ENCODE assay signal across 9 mouse cellular contexts in genomic region chr12:55778301-55778700, GRCm38 (mm10). TPM values are rescaled to one million over a fixed set of nuclear protein-coding genes. Genes with fewer than 3 reads are reported as not detected.
A peak's percentile ranks its signal among the peaks of the same experiment; 100 is the strongest.
DNase-seq lines count a peak whose midpoint lies in the region; ATAC-seq and TF ChIP-seq lines count a peak whose summit lies in the region.
"Had no signal": no experiment of that assay in that cellular context is flagged by ENCODE, and none has a peak within 500 bp of the region (broad histone marks: within the 10 kb centered on the region; RNA-seq: fewer than 3 reads in every experiment).

No protein-coding gene starts in this region.

- no peaks in the 10 kb centered on the region for H3K9me3 ChIP-seq in neural tube, embryonic 11.5 days (ENCODE audit: control insufficient read depth, low read length)
- H3K9me3 ChIP-seq in neural tube, embryonic 15.5 days (replicated peaks) = no peaks in the 10 kb centered on the region
- H3K9me3 ChIP-seq: midbrain, embryonic 12.5 days had no signal

- no peak for ATAC-seq in neural tube, embryonic 11.5 days (ENCODE audit: insufficient read depth, low FRiP score, low TSS enrichment)
- ATAC-seq in neural tube, embryonic 15.5 days (ENCODE audit: low FRiP score) = no peak
- ATAC-seq in megakaryocyte progenitor cell, adult 5-6 weeks (replicated peaks; ENCODE audit: poor library complexity) = peak; percentile 89

- H3K4me2 ChIP-seq in neural tube, embryonic 11.5 days (ENCODE audit: low read depth) = no peak overlapping the region
- no peak overlapping the region for H3K4me2 ChIP-seq in neural tube, embryonic 15.5 days
- H3K4me2 ChIP-seq: midbrain, embryonic 12.5 days had no signal

- TF ChIP-seq CTCF in cerebellum, adult 2 months (IDR thresholded peaks at IDR 0.05; ENCODE audit: borderline replicate concordance, insufficient read depth, low read depth, low read length) = peak; percentile 30; the same call in 1 of the 2 replicates
- peak; percentile 40; the same call in 1 of the 2 replicates for TF ChIP-seq CTCF in brain, embryonic 14.5 days (IDR thresholded peaks at IDR 0.05; ENCODE audit: borderline replicate concordance, extremely low read depth, insufficient read depth, insufficient read length)

- no peaks in the 10 kb centered on the region for H3K4me1 ChIP-seq in cerebellum, adult 2 months (ENCODE audit: control insufficient read depth, insufficient read depth, low read length)
- no peaks in the 10 kb centered on the region for H3K4me1 ChIP-seq in neural tube, embryonic 11.5 days (ENCODE audit: control insufficient read depth, insufficient read depth, low read length)
- H3K4me1 ChIP-seq in neural tube, embryonic 15.5 days = no peaks in the 10 kb centered on the region
- H3K4me1 ChIP-seq: midbrain, embryonic 12.5 days had no signal

- no peaks in the 10 kb centered on the region for H3K27me3 ChIP-seq in cerebellum, adult 2 months (ENCODE audit: control insufficient read depth, insufficient read depth, low read length)
- H3K27me3 ChIP-seq in neural tube, embryonic 11.5 days (ENCODE audit: control insufficient read depth, insufficient read depth, low read length) = no peaks in the 10 kb centered on the region
- H3K27me3 ChIP-seq in neural tube, embryonic 15.5 days (replicated peaks) = no peaks in the 10 kb centered on the region
- H3K27me3 ChIP-seq: midbrain, embryonic 12.5 days had no signal

- H3K27ac ChIP-seq in cerebellum, adult 2 months (ENCODE audit: insufficient read depth, low read length) = no peak overlapping the region
- H3K27ac ChIP-seq in neural tube, embryonic 11.5 days (ENCODE audit: low read depth, low read length) = no peak overlapping the region
- H3K27ac ChIP-seq in neural tube, embryonic 15.5 days (replicated peaks) = no peak overlapping the region
- H3K27ac ChIP-seq: midbrain, embryonic 12.5 days had no signal

- no peak for DNase-seq in cerebellum, adult 2 months
- no peak for DNase-seq in cerebellum, postnatal 4 days (ENCODE audit: low spot score in 2 of 2)
- DNase-seq in neural tube, embryonic 11.5 days (ENCODE audit: low spot score) = peak; percentile 13
- DNase-seq in brain, embryonic 14.5 days (ENCODE audit: low read depth) = peak; percentile 37
- DNase-seq in heart, postnatal 4 days = peak; percentile 43
- no peak for DNase-seq in yolk sac, embryonic 10.5 days (ENCODE audit: low spot score)

- no peak for TF ChIP-seq POLR2A in cerebellum, adult 2 months (IDR thresholded peaks at IDR 0.05; ENCODE audit: borderline replicate concordance, insufficient read depth, low read length)
- no peak for TF ChIP-seq POLR2A in brain, embryonic 14.5 days (IDR thresholded peaks at IDR 0.05; ENCODE audit: borderline replicate concordance, extremely low read depth, insufficient read depth, insufficient read length, poor library complexity, severe bottlenecking)

- 93% methylated on average over 2 of the region's 2 CpGs for WGBS in cerebellum, adult 2 months
- 83% methylated on average over 2 of the region's 2 CpGs for WGBS in neural tube, embryonic 11.5 days
- 95% methylated on average over 2 of the region's 2 CpGs for WGBS in neural tube, embryonic 15.5 days

- H3K4me3 ChIP-seq in cerebellum, adult 2 months (replicated peaks; ENCODE audit: insufficient read depth, low read depth, low read length) = no peak overlapping the region
- H3K4me3 ChIP-seq in neural tube, embryonic 11.5 days (ENCODE audit: low read depth, low read length) = no peak overlapping the region
- no peak overlapping the region for H3K4me3 ChIP-seq in neural tube, embryonic 15.5 days (replicated peaks)
- H3K4me3 ChIP-seq: midbrain, embryonic 12.5 days had no signal

- H3K36me3 ChIP-seq in neural tube, embryonic 11.5 days (ENCODE audit: control insufficient read depth, insufficient read depth, low read length) = no peaks in the 10 kb centered on the region
- H3K36me3 ChIP-seq in neural tube, embryonic 15.5 days = peaks cover 30% of the 10 kb centered on the region

- no peak overlapping the region for H3K9ac ChIP-seq in neural tube, embryonic 11.5 days (ENCODE audit: low read length)
- H3K9ac ChIP-seq in neural tube, embryonic 15.5 days (replicated peaks) = no peak overlapping the region
- H3K9ac ChIP-seq: midbrain, embryonic 12.5 days had no signal

RNA-seq across cellular contexts. Expression of gene Ralgapa1, which starts 42.7 kb away (rescaled TPM):
- 56.6 and 58.0 TPM in 2 replicates for polyA plus RNA-seq in cerebellum, adult 2 months (2012; rRNA removed)
- polyA plus RNA-seq in neural tube, embryonic 11.5 days (2014; fragmentation: Nextera tagmentation; extraction: Ambion mirVana) = 19.2 and 22.1 TPM in 2 replicates
- 23.5 and 25.4 TPM in 2 replicates for polyA plus RNA-seq in neural tube, embryonic 15.5 days (2015; fragmentation: Nextera tagmentation; extraction: Ambion mirVana)
- polyA plus RNA-seq in brain, embryonic 14.5 days (2012; rRNA removed) = 72.0 and 84.2 TPM in 2 replicates
- total RNA-seq in heart, postnatal 4 days (2021) = 10 to 100 TPM; 46.7 to 54.8 TPM
- total RNA-seq in megakaryocyte progenitor cell, adult 5-6 weeks (2015) = 47.6 and 64.8 TPM in 2 replicates
- total RNA-seq in megakaryocyte progenitor cell, adult 5-6 weeks (2017) = 29.3 and 36.7 TPM in 2 replicates

RNA-seq across cellular contexts. Expression of gene Brms1l, which starts 57.8 kb away (rescaled TPM):
- 113 and 123 TPM in 2 replicates for polyA plus RNA-seq in cerebellum, adult 2 months (2012; rRNA removed)
- polyA plus RNA-seq in neural tube, embryonic 11.5 days (2014; fragmentation: Nextera tagmentation; extraction: Ambion mirVana) = 36.1 and 40.9 TPM in 2 replicates
- polyA plus RNA-seq in neural tube, embryonic 15.5 days (2015; fragmentation: Nextera tagmentation; extraction: Ambion mirVana) = 52.3 and 53.9 TPM in 2 replicates
- 69.8 and 88.5 TPM in 2 replicates for polyA plus RNA-seq in brain, embryonic 14.5 days (2012; rRNA removed)
- total RNA-seq in heart, postnatal 4 days (2021) = 10 to 100 TPM; 25.8 to 29.0 TPM
- 10.9 and 12.2 TPM in 2 replicates for total RNA-seq in megakaryocyte progenitor cell, adult 5-6 weeks (2015)
- 14.5 and 18.3 TPM in 2 replicates for total RNA-seq in megakaryocyte progenitor cell, adult 5-6 weeks (2017)

Comparison
In these comparisons a context has a peak if more than half of its experiments do, and no peak if none do; other contexts are left out.
1. DNase-seq: peak in neural tube, embryonic 11.5 days (single experiment), brain, embryonic 14.5 days (single experiment) and heart, postnatal 4 days (single experiment); none in cerebellum, adult 2 months (0 of 2), cerebellum, postnatal 4 days (0 of 2) and yolk sac, embryonic 10.5 days (single experiment).